Mouse (Mus musculus) induced T-regulatory cell, adult 2 months (primary cell): ENCODE data around the gene Hdac9.
A peak's percentile ranks its signal among the peaks of the same experiment; 100 is the strongest.

ENCODE experiments used
- DNase-seq: peaks from one replicate; pipeline ENCODE4 v3.0.0-alpha.2; 2012; ENCODE audit warnings: low read depth

Gene Hdac9

GRCm38 (mm10) chr12:34697981-34698380 is 218.9 kb downstream of the Hdac9 start:
- no peak for DNase-seq

GRCm38 (mm10) chr12:34696736-34697135 is 220.2 kb downstream of the Hdac9 start:
- no peak for DNase-seq

GRCm38 (mm10) chr12:34688941-34689340 is 228.0 kb downstream of the Hdac9 start:
- no peak for DNase-seq

- DNase-seq, result no peak
Measured at GRCm38 (mm10) chr12:34683375-34683774, 233.5 kb downstream of the Hdac9 start.

GRCm38 (mm10) chr12:34682657-34683056 is 234.2 kb downstream of the Hdac9 start:
- no peak for DNase-seq

- no peak for DNase-seq
Measured at GRCm38 (mm10) chr12:34680576-34680975, 236.3 kb downstream of the Hdac9 start.

GRCm38 (mm10) chr12:34677110-34677509 is 239.8 kb downstream of the Hdac9 start:
- DNase-seq, result no peak

- DNase-seq, result no peak
Measured at GRCm38 (mm10) chr12:34674235-34674634, 242.7 kb downstream of the Hdac9 start.

- DNase-seq, result no peak
Measured at GRCm38 (mm10) chr12:34673539-34673938, 243.4 kb downstream of the Hdac9 start.

GRCm38 (mm10) chr12:34664758-34665157 is 252.1 kb downstream of the Hdac9 start:
- DNase-seq, result peak; percentile 72

- no peak for DNase-seq
Measured at GRCm38 (mm10) chr12:34661378-34661777, 255.5 kb downstream of the Hdac9 start.

GRCm38 (mm10) chr12:34660027-34660426 is 256.9 kb downstream of the Hdac9 start:
- DNase-seq, result no peak

- DNase-seq, result no peak
Measured at GRCm38 (mm10) chr12:34658568-34658967, 258.3 kb downstream of the Hdac9 start.

- peak; percentile 25 for DNase-seq
Measured at GRCm38 (mm10) chr12:34658119-34658518, 258.8 kb downstream of the Hdac9 start.

- no peak for DNase-seq
Measured at GRCm38 (mm10) chr12:34653615-34654014, 263.3 kb downstream of the Hdac9 start.

GRCm38 (mm10) chr12:34648753-34649152 is 268.1 kb downstream of the Hdac9 start:
- DNase-seq, result no peak

GRCm38 (mm10) chr12:34641705-34642259 is 275.1 kb downstream of the Hdac9 start:
- no peak for DNase-seq

GRCm38 (mm10) chr12:34637238-34638124 is 279.4 kb downstream of the Hdac9 start:
- DNase-seq, result no peak

GRCm38 (mm10) chr12:34619101-34619500 is 297.8 kb downstream of the Hdac9 start:
- no peak for DNase-seq

GRCm38 (mm10) chr12:34618321-34618720 is 298.6 kb downstream of the Hdac9 start:
- no peak for DNase-seq

GRCm38 (mm10) chr12:34617836-34618235 is 299.1 kb downstream of the Hdac9 start:
- no peak for DNase-seq

- DNase-seq, result no peak
Measured at GRCm38 (mm10) chr12:34614796-34615195, 302.1 kb downstream of the Hdac9 start.

GRCm38 (mm10) chr12:34612511-34612910 is 304.4 kb downstream of the Hdac9 start:
- DNase-seq, result no peak

- no peak for DNase-seq
Measured at GRCm38 (mm10) chr12:34604521-34604920, 312.4 kb downstream of the Hdac9 start.
